Mouse (Mus musculus): ENCODE measurements around the gene Gemin2. TPM values are rescaled to one million over a fixed set of nuclear protein-coding genes. Genes with fewer than 3 reads are reported as not detected.
A peak's percentile ranks its signal among the peaks of the same experiment; 100 is the strongest.
"Not testable (repeated sequence)": the region's sequence is repeated elsewhere in the genome, so short reads cannot be mapped to it uniquely, and the experiment has no call there.

Gemin2 gene
- polyA plus RNA-seq (2012; rRNA removed): 2.5 and 3.0 TPM in 2 replicates

DNA sequence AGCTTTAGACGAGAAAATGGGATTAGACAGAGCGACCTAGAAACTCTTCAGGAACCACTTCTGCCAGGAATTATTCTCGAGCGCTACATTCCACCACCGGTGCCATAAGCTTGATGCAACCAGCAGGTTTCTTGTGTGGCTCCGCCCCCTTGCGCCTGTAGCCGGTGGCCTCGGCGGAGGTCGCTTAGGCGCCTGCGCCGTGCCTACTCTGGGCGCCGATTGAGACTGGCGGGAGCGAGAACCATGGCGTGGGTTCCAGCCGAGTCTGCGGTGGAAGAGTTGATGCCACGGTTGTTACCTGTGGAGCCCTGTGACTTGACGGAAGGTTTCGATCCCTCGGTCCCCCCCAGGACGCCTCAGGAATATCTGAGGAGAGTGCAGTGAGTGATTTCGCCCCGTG, at the start of gene Gemin2:
Gene Gemin2, plus strand, starts transcription at position 160 of the 400 bp plus-strand sequence.
- Histone ChIP-seq H3K4me1 (ENCODE audit: control insufficient read depth, insufficient read depth, insufficient read length) (no peaks in the 10 kb centered on the region), H3K27ac (ENCODE audit: insufficient read depth, low read length) (peak within 1 kb of the TSS; percentile 61), H3K27me3 (ENCODE audit: control insufficient read depth, insufficient read depth, low read length) (no peaks in the 10 kb centered on the region), H3K4me3 (ENCODE audit: extremely low read depth, insufficient read depth, insufficient read length) (peak within 1 kb of the TSS; percentile 68), H3K36me3 (ENCODE audit: control insufficient read depth, insufficient read depth, low read length) (peaks cover 3% of the 10 kb centered on the region; the same call in 1 of the 2 replicates)
- WGBS: under 1% methylated on average over 28 of the region's 28 CpGs
- peak; percentile 80 to 89 for DNase-seq (ENCODE audit: low read depth in 1 of 2, low spot score in 2 of 2)
- no peak for TF ChIP-seq CTCF (IDR thresholded peaks at IDR 0.05; ENCODE audit: extremely low read depth, insufficient read depth, insufficient read length, insufficient replicate concordance)
- TF ChIP-seq POLR2A (IDR thresholded peaks at IDR 0.05; ENCODE audit: low read depth, low read length): peak; percentile 55

DNA sequence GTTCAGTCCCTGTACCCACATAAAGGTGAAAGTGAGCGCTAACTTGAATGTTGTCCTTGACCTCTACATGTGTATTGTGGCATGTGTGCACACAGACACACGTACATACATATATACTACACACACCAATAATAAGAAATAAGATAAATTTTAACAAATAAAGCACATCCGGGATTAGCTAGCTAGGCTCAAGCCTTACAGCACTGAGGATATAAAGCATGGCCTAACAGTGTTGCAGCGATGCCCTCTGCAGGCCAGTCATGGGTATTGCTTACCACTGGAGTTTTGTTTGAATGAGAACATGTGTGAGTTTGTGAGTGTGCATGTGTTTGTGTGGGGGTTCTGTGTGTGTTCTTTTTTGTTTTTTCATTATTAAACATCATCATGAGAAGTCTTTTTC, 48.6 kb upstream of the Gemin2 start:
- 83% methylated on average over 4 of the region's 4 CpGs for WGBS
- no peaks in the 10 kb centered on the region for H3K4me1 ChIP-seq (ENCODE audit: control insufficient read depth, insufficient read depth, insufficient read length)
- no peak overlapping the region for H3K27ac ChIP-seq (ENCODE audit: insufficient read depth, low read length)
- peaks cover 10% of the 10 kb centered on the region for H3K36me3 ChIP-seq (ENCODE audit: control insufficient read depth, insufficient read depth, low read length)
- DNase-seq (ENCODE audit: low read depth in 1 of 2, low spot score in 2 of 2): no peak
- TF ChIP-seq CTCF (IDR thresholded peaks at IDR 0.05; ENCODE audit: extremely low read depth, insufficient read depth, insufficient read length, insufficient replicate concordance): peak; percentile 30; the same call in 1 of the 2 replicates
- no peak for TF ChIP-seq POLR2A (IDR thresholded peaks at IDR 0.05; ENCODE audit: low read depth, low read length)
- no peak overlapping the region for H3K4me3 ChIP-seq (ENCODE audit: extremely low read depth, insufficient read depth, insufficient read length)
- no peaks in the 10 kb centered on the region for H3K27me3 ChIP-seq (ENCODE audit: control insufficient read depth, insufficient read depth, low read length)

- Histone ChIP-seq H3K27me3 (ENCODE audit: control insufficient read depth, insufficient read depth, low read length) (no peaks in the 10 kb centered on the region), H3K27ac (ENCODE audit: insufficient read depth, low read length) (no peak overlapping the region), H3K4me1 (ENCODE audit: control insufficient read depth, insufficient read depth, insufficient read length) (no peaks in the 10 kb centered on the region), H3K4me3 (ENCODE audit: extremely low read depth, insufficient read depth, insufficient read length) (no peak overlapping the region), H3K36me3 (ENCODE audit: control insufficient read depth, insufficient read depth, low read length) (peaks cover 10% of the 10 kb centered on the region)
- no peak for DNase-seq (ENCODE audit: low read depth in 1 of 2, low spot score in 2 of 2)
- 88% methylated on average over 2 of the region's 2 CpGs for WGBS
- TF ChIP-seq CTCF (IDR thresholded peaks at IDR 0.05; ENCODE audit: extremely low read depth, insufficient read depth, insufficient read length, insufficient replicate concordance) (no peak), POLR2A (IDR thresholded peaks at IDR 0.05; ENCODE audit: low read depth, low read length) (no peak)
Measured at GRCm38 (mm10) chr12:58976966-58977365, 36.2 kb upstream of the Gemin2 start.

DNA sequence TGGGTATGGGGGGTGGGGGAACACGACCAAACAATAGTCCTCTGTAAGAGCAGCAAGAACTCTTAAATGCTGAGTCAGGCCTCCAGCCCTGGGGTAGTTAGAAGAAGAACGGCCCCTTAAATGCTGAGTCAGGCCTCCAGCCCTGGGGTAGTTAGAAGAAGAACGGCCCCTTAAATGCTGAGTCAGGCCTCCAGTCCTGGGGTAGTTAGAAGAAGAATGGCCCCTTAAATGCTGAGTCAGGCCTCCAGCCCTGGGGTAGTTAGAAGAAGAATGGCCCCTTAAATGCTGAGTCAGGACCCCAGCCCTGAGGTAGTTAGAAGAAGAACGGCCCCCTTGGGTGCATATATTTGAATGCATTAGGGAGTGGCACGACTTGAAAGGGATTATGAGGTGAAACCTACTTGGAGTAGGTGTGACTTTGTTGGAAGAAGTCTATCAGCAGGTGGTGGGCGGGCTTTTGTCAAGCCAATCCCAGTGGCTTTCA, 32.0 kb upstream of the Gemin2 start:
- H3K4me1 ChIP-seq (ENCODE audit: control insufficient read depth, insufficient read depth, insufficient read length); H3K27me3 ChIP-seq (ENCODE audit: control insufficient read depth, insufficient read depth, low read length); H3K27ac ChIP-seq (ENCODE audit: insufficient read depth, low read length); DNase-seq (ENCODE audit: low read depth in 1 of 2, low spot score in 2 of 2); H3K4me3 ChIP-seq (ENCODE audit: extremely low read depth, insufficient read depth, insufficient read length): not testable (repeated sequence)
- H3K36me3 ChIP-seq (ENCODE audit: control insufficient read depth, insufficient read depth, low read length): peaks cover 14% of the 10 kb centered on the region
- 87% methylated on average over 6 of the region's 6 CpGs for WGBS

DNA sequence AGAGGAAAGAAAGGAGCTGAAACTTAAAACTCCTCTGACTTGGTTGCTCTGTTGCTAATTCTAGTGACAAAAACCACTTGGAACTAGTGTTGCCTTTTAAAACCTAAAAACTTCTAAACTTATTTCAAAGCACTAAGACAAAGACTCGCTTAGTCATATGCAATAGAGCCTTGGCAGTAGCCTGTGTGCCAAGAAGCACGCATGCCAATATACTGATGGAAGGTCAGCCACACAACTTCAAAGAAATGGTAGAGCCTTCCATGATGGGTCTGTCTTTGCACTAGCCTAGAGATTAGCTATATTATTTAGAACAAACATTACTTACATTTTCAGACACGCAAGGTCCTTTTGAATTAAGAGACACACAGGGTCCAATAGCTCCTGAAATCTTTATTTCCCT, 27.4 kb upstream of the Gemin2 start:
- DNase-seq (ENCODE audit: low read depth in 1 of 2, low spot score in 2 of 2): no peak
- H3K4me1 ChIP-seq (ENCODE audit: control insufficient read depth, insufficient read depth, insufficient read length): no peaks in the 10 kb centered on the region
- TF ChIP-seq CTCF (IDR thresholded peaks at IDR 0.05; ENCODE audit: extremely low read depth, insufficient read depth, insufficient read length, insufficient replicate concordance) (no peak), POLR2A (IDR thresholded peaks at IDR 0.05; ENCODE audit: low read depth, low read length) (no peak)
- H3K36me3 ChIP-seq (ENCODE audit: control insufficient read depth, insufficient read depth, low read length): peaks cover 20% of the 10 kb centered on the region
- no peaks in the 10 kb centered on the region for H3K27me3 ChIP-seq (ENCODE audit: control insufficient read depth, insufficient read depth, low read length)
- no peak overlapping the region for H3K27ac ChIP-seq (ENCODE audit: insufficient read depth, low read length)
- no peak overlapping the region for H3K4me3 ChIP-seq (ENCODE audit: extremely low read depth, insufficient read depth, insufficient read length)
- 96% methylated on average over 3 of the region's 3 CpGs for WGBS

GRCm38 (mm10) chr12:59010482-59010881, 2.7 kb upstream of the Gemin2 start:
- H3K4me1 ChIP-seq (ENCODE audit: control insufficient read depth, insufficient read depth, insufficient read length): no peaks in the 10 kb centered on the region
- WGBS: 67% methylated on average over 2 of the region's 2 CpGs
- no peak overlapping the region for H3K27ac ChIP-seq (ENCODE audit: insufficient read depth, low read length)
- H3K4me3 ChIP-seq (ENCODE audit: extremely low read depth, insufficient read depth, insufficient read length): no peak overlapping the region
- no peaks in the 10 kb centered on the region for H3K27me3 ChIP-seq (ENCODE audit: control insufficient read depth, insufficient read depth, low read length)
- TF ChIP-seq POLR2A (IDR thresholded peaks at IDR 0.05; ENCODE audit: low read depth, low read length): no peak
- no peak for TF ChIP-seq CTCF (IDR thresholded peaks at IDR 0.05; ENCODE audit: extremely low read depth, insufficient read depth, insufficient read length, insufficient replicate concordance)
- peaks cover 8% of the 10 kb centered on the region for H3K36me3 ChIP-seq (ENCODE audit: control insufficient read depth, insufficient read depth, low read length)
- DNase-seq (ENCODE audit: low read depth in 1 of 2, low spot score in 2 of 2): peak; percentile 5 to 15

DNA sequence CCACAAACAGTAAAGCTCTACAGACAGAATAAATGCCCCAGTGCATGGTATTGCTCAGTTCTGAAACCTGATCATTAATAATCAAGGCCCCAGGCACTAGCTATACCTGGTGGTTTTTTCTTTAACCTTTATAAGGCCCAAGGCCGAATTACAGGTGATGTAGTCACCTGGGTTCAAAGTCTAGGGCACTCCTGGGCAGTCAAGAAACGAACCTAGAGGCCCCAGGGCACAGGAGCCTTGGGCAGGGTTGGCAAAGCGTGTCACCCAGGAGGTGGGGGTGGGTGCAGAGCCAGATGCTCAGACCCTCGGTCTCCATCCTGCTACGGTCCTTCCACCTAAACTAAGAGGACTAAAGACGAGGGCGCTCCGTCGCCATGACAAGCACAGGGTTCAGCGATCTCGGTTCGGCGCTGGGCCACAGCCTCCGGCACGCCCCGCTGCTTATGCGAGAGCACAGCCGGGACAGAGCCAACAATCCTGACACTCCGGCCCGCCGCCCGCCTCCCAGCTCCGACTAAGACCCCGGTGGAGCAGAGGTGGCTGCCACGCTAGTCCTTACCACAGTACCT, 1.8 kb upstream of the Gemin2 start:
- no peak for DNase-seq (ENCODE audit: low read depth in 1 of 2, low spot score in 2 of 2)
- TF ChIP-seq CTCF (IDR thresholded peaks at IDR 0.05; ENCODE audit: extremely low read depth, insufficient read depth, insufficient read length, insufficient replicate concordance) (no peak), POLR2A (IDR thresholded peaks at IDR 0.05; ENCODE audit: low read depth, low read length) (no peak)
- Histone ChIP-seq H3K4me3 (ENCODE audit: extremely low read depth, insufficient read depth, insufficient read length) (peak overlapping the region; percentile 72), H3K36me3 (ENCODE audit: control insufficient read depth, insufficient read depth, low read length) (peaks cover 4% of the 10 kb centered on the region), H3K4me1 (ENCODE audit: control insufficient read depth, insufficient read depth, insufficient read length) (no peaks in the 10 kb centered on the region), H3K27ac (ENCODE audit: insufficient read depth, low read length) (peak overlapping the region; percentile 83), H3K27me3 (ENCODE audit: control insufficient read depth, insufficient read depth, low read length) (no peaks in the 10 kb centered on the region)
- under 1% methylated on average over 25 of the region's 25 CpGs for WGBS
